Mouse (Mus musculus) limb, embryonic 12.5 days (tissue): ENCODE data around the gene Rbfox1. TPM values are rescaled to one million over a fixed set of nuclear protein-coding genes. Genes with fewer than 3 reads are reported as not detected.

ENCODE experiments used
- ATAC-seq: fragments of 200-750 bp; cut with Nextera tagmentation; 2 replicates; pipeline ENCODE4 v1.8.0; 2017; ENCODE audit warnings: low read depth, moderate TSS enrichment; ENCODE audit not compliant: insufficient number of reproducible peaks, insufficient read depth, low FRiP score, low TSS enrichment
- H3K27ac ChIP-seq: fragments of 300-500 bp; sonication (generic); 2 replicates; pipeline ENCODE4 v1.5.1; 2016; ENCODE audit warnings: mild to moderate bottlenecking, moderate library complexity
- H3K27me3 ChIP-seq: fragments of 300-500 bp; sonication (generic); 2 replicates; pipeline ENCODE4 v1.6.1; 2016; ENCODE audit warnings: mild to moderate bottlenecking, moderate library complexity
- H3K36me3 ChIP-seq: fragments of 300-500 bp; sonication (generic); 2 replicates; pipeline ENCODE4 v1.6.1; 2016; ENCODE audit warnings: mild to moderate bottlenecking, moderate library complexity
- H3K4me1 ChIP-seq: fragments of 300-500 bp; sonication (generic); replicated peaks from 2 replicates; pipeline ENCODE4 v1.6.1; 2016
- H3K4me2 ChIP-seq: fragments of 300-500 bp; sonication (generic); 2 replicates; pipeline ENCODE4 v1.6.1; 2016; ENCODE audit warnings: mild to moderate bottlenecking, moderate library complexity
- H3K4me3 ChIP-seq: fragments of 300-500 bp; sonication (generic); replicated peaks from 2 replicates; pipeline ENCODE4 v1.5.1; 2016; ENCODE audit warnings: mild to moderate bottlenecking
- H3K9ac ChIP-seq: fragments of 300-500 bp; sonication (generic); replicated peaks from 2 replicates; pipeline ENCODE4 v1.6.1; 2016; ENCODE audit warnings: mild to moderate bottlenecking, moderate library complexity
- H3K9me3 ChIP-seq: fragments of 300-500 bp; sonication (generic); 2 replicates; pipeline ENCODE4 v1.6.1; 2016; ENCODE audit warnings: mild to moderate bottlenecking, moderate library complexity
- WGBS: fragments of 180-500 bp; shearing (Covaris S2); methylation state at CpG from one replicate; pipeline ENCODE4 v1.1.7; 2016; 5-methylcytosine and 5-hydroxymethylcytosine counted together
- polyA plus RNA-seq: library from polyadenylated mRNA; unstranded; fragments of >200 nt; fragmentation: Nextera tagmentation; extraction: Ambion mirVana; gene quantifications from 2 replicates; pipeline ENCODE4 v1.2.1, GENCODE M21; 2016

Rbfox1 gene
- polyA plus RNA-seq, 1 experiment from 2014 or later = 1.9 TPM

DNA sequence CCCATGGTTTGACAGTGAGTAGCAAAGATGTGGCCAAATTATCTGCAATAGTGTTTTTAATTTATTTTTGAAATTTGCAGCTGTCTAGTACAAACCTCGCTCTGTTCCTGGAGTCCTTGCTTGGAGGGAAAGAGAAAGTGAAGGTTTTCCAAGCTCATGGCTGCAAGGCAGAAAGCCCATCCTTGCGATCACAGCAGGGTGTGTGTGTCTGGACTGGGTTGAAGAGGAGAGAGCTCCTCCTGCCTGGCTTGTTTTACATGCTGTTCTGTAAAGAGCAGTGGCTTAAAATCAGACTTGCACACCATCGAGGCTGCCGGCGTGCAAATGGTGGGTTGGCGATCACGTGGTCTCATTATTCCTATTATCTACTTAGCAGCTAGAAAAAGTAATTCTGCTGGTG, 249.9 kb downstream of the Rbfox1 start:
- Histone ChIP-seq H3K36me3 (no peaks in the 10 kb centered on the region), H3K9ac (no peak overlapping the region), H3K4me1 (peaks cover 3% of the 10 kb centered on the region; the same call in 1 of the 2 replicates), H3K27me3 (no peaks in the 10 kb centered on the region), H3K4me2 (no peak overlapping the region), H3K9me3 (no peaks in the 10 kb centered on the region), H3K4me3 (no peak overlapping the region), H3K27ac (no peak overlapping the region)
- no peak for ATAC-seq
- 86% methylated on average over 7 of the region's 7 CpGs for WGBS

DNA sequence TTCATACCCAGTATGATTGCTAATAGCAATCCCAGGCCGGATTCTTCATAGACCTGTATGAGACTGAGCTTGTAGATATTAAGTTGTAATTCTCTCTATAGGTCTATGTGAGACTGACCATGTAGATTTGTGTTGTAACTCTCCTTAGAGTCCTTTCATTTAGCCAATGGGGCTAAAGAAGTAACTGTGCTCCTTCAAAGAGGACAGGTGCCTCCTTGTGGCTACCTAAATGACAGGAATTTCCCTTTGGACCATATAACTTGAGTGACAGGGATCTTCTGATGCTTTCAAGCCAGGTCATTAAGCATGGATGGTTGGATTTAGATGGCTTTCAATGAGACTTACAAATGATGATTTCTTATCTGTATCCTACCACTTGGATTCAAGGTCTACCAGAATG, 254.3 kb downstream of the Rbfox1 start:
- WGBS = 87% methylated on average over 1 of the region's 1 CpGs
- H3K27me3 ChIP-seq = no peaks in the 10 kb centered on the region

DNA sequence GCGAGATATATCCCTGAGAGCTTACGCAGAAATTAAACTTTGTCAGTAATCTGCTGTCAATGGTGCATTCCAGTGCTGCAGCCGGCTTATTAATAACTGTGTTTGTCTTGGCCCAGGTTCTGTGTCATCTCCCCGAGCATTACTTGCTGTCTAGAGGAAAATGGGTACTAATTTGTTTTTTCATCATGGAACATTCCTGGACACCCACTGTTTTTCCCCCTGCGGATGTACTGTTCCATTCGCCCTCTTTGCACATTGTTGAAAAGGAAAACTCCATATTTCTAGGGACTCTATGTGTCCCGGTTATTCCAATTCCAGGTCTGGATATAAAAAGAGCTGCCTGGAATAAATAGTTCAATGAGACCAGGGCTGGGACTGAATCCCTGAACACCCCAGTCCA, 262.8 kb downstream of the Rbfox1 start:
- Histone ChIP-seq H3K9ac (no peak overlapping the region), H3K9me3 (no peaks in the 10 kb centered on the region), H3K36me3 (no peaks in the 10 kb centered on the region), H3K4me3 (no peak overlapping the region), H3K27me3 (no peaks in the 10 kb centered on the region), H3K4me1 (no peaks in the 10 kb centered on the region), H3K4me2 (no peak overlapping the region), H3K27ac (no peak overlapping the region)
- WGBS = 85% methylated on average over 7 of the region's 7 CpGs
- no peak for ATAC-seq

More for the DNA sequence above, 254.3 kb downstream of the Rbfox1 start:
- Histone ChIP-seq H3K9ac (no peak overlapping the region), H3K9me3 (no peaks in the 10 kb centered on the region), H3K4me1 (peaks cover 3% of the 10 kb centered on the region; the same call in 1 of the 2 replicates), H3K36me3 (no peaks in the 10 kb centered on the region), H3K27ac (no peak overlapping the region), H3K4me2 (no peak overlapping the region), H3K4me3 (no peak overlapping the region)
- no peak for ATAC-seq

DNA sequence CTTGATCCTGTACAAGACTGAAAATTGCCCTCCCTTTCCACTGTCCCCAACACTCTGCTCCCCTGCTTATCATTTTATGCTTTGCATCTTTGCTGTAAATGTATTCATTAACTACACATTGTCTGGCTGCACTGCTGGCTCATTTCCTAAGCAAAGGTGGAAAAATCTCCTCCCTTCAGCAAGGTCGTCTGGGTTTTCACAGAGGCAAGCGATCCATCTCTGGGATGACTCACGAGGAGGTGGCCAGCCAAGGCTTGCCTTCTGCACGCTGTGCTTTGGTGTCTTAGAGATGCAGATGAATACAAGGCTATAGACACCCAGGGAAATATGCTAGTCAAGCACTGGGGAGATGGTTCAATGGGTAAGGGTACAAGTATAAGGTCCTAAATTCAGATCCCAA, 264.2 kb downstream of the Rbfox1 start:
- Histone ChIP-seq H3K27ac (no peak overlapping the region), H3K4me3 (no peak overlapping the region), H3K36me3 (no peaks in the 10 kb centered on the region), H3K27me3 (no peaks in the 10 kb centered on the region), H3K4me2 (no peak overlapping the region), H3K9ac (no peak overlapping the region), H3K9me3 (no peaks in the 10 kb centered on the region), H3K4me1 (no peaks in the 10 kb centered on the region)
- ATAC-seq = no peak
- WGBS = 77% methylated on average over 4 of the region's 4 CpGs

DNA sequence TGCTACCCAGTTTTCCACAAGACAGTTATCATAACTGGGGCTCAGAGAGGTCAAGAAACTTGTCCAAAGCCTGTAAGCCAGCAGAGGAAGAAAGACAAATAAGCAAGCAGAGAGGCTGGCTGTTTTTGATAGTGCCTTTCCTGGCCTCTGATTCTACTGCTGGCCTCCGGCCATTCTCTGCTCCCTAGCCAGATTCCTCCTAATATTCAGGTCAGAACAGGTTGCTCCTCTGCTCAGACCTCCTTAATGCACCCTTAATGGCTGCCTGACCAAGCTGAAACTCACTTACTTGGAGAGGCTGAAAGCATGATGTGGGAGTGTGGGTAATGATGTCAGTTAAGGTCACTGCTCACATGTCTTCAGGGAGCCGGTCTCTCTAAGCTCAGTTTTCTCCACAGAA, 270.4 kb downstream of the Rbfox1 start:
- Histone ChIP-seq H3K27ac (no peak overlapping the region), H3K9me3 (no peaks in the 10 kb centered on the region), H3K4me2 (no peak overlapping the region), H3K36me3 (no peaks in the 10 kb centered on the region), H3K4me3 (no peak overlapping the region), H3K9ac (no peak overlapping the region), H3K4me1 (no peaks in the 10 kb centered on the region), H3K27me3 (no peaks in the 10 kb centered on the region)
- ATAC-seq = no peak
- WGBS = 77% methylated on average over 2 of the region's 2 CpGs

DNA sequence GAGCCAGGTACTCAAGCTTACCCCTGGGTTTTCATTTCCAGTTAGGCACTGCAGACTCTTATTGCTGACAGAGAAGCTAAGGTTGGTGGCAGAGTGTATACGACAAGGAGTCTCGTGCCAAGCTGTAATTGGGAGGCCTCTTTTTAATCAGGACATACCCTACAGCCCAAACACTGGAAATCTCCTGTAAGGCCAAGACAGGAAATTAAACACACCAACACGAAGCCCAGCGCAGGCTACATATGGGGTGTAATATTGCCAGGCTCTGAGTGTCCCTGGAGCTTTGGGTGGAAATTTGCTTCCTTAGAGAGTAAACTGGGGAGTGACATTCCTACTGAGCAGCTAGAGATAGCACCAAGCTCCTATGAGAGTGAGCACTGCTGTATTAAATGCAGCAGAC, 279.3 kb downstream of the Rbfox1 start:
- no peak overlapping the region for H3K9ac ChIP-seq
- no peaks in the 10 kb centered on the region for H3K9me3 ChIP-seq
- no peak for ATAC-seq
- H3K4me1 ChIP-seq = no peaks in the 10 kb centered on the region
- H3K27me3 ChIP-seq = 0 out of 2 replicates have a peak, but pooled peaks cover 2% of the 10 kb centered on the region
- no peak overlapping the region for H3K4me3 ChIP-seq
- 65% methylated on average over 4 of the region's 4 CpGs for whole genome bisulfite sequencing
- no peak overlapping the region for H3K4me2 ChIP-seq
- no peaks in the 10 kb centered on the region for H3K36me3 ChIP-seq
- H3K27ac ChIP-seq = no peak overlapping the region

DNA sequence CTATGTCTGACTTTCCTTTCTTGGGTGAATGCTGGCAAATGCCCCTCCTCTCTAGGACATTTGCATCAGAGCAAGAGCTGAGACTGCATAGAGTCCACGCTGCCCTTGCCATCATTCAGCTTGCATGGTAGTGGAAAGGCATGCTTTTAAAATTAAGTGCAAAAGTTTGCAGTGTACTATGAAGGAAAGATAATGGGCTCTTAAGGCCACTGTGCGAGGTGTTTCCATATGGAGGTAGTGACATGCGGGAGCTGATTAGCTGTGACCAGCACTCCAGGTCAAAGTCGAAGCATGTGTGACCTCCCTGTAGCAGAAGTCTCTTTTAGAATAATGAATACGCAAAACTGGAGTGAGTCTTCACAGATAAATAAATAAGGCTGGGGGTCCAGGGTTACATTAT, 284.2 kb downstream of the Rbfox1 start:
- ATAC-seq = no peak
- WGBS = 79% methylated on average over 5 of the region's 5 CpGs

DNA sequence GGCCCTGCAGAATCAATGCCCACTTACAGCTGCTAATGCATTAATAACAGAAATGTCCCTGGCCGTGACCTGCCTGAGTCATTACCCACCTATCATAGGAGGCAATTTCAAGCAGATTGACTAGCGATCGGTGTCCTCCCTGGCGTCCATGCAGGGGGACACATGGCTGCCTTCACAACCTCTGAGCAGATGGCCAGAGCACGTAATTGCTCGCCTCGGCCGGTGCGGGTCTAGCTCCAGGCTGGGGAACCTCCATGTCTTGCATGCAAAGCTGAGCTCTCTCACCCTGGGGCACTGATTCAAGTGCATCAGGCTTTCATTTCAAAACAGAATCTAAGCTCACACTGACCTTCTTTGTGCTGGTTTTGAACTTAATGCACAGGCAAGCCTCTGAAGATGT, 295.7 kb downstream of the Rbfox1 start:
- no peaks in the 10 kb centered on the region for H3K27me3 ChIP-seq
- H3K4me2 ChIP-seq = no peak overlapping the region
- WGBS = 91% methylated on average over 9 of the region's 9 CpGs
- H3K27ac ChIP-seq = no peak overlapping the region
- H3K36me3 ChIP-seq = no peaks in the 10 kb centered on the region
- no peaks in the 10 kb centered on the region for H3K4me1 ChIP-seq
- no peak overlapping the region for H3K4me3 ChIP-seq
- no peaks in the 10 kb centered on the region for H3K9me3 ChIP-seq
- H3K9ac ChIP-seq = no peak overlapping the region
- ATAC-seq = no peak

More for the DNA sequence above, 284.2 kb downstream of the Rbfox1 start:
- Histone ChIP-seq H3K4me3 (no peak overlapping the region), H3K36me3 (no peaks in the 10 kb centered on the region), H3K4me1 (no peaks in the 10 kb centered on the region), H3K4me2 (no peak overlapping the region), H3K27ac (no peak overlapping the region), H3K27me3 (no peaks in the 10 kb centered on the region), H3K9me3 (no peaks in the 10 kb centered on the region), H3K9ac (no peak overlapping the region)

DNA sequence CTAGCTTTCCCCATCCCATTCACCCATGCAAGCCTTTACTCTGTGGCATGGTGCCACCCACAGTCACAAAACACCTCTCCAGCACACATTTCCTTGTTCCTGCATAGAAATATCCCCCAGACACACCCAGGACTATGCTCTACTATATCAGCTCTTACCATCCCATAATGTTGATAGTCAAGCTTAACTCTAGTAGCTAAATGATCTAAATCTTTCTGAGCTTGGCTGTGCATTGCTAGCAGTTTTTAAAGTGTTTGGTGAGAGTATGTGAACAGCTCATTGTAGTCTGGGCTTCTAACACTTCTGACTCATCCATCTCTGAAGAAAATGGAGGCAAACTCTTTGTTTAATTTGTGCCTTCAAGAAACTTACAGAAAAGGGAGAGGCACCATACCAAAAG, 297.2 kb downstream of the Rbfox1 start:
- no peaks in the 10 kb centered on the region for H3K4me1 ChIP-seq
- ATAC-seq = no peak
- no peak overlapping the region for H3K27ac ChIP-seq
- H3K9me3 ChIP-seq = no peaks in the 10 kb centered on the region
- no peak overlapping the region for H3K4me2 ChIP-seq
- no peak overlapping the region for H3K4me3 ChIP-seq
- H3K27me3 ChIP-seq = no peaks in the 10 kb centered on the region
- H3K9ac ChIP-seq = no peak overlapping the region
- no peaks in the 10 kb centered on the region for H3K36me3 ChIP-seq

DNA sequence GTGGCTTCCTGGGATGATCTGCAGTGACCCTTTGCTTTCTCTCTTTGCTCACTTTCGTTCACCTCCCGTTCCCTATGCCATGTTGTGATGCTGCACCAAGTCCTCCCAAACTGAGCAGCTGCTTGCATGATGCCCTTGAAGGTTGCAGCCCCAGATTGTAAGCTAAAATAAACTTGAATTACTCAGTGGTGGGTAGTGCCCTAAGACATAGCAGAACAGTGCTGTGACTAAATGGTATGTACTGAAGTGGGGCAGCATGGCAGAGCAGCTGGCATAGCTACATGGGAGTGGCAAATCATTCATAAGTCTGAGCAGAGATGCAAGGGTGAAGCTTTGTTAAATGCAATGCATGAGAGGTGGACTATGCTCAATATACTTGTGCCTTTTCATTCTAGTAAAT, 307.2 kb downstream of the Rbfox1 start:
- WGBS = 78% methylated on average over 2 of the region's 2 CpGs

DNA sequence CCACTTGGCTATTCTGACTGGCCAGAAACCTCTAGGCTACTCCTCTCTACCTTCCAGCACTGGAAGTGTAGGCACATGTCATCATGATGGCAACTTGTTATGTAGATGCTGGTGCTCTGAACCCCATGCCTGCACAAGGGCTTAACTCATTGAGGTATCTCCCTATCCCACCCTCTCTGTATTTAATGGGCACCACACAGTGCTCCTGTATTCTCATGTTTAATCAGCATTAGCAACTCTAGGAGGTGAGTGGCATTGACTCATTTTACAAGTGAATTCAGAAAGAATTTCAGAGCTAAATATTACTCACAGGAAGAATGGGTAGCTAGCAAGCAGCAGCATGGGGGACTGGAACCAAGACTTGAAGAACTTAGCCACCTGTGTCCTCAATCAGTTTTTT, 321.3 kb downstream of the Rbfox1 start:
- no peak for ATAC-seq
- no peak overlapping the region for H3K9ac ChIP-seq
- no peaks in the 10 kb centered on the region for H3K9me3 ChIP-seq
- no peak overlapping the region for H3K27ac ChIP-seq
- no peak overlapping the region for H3K4me3 ChIP-seq
- no peaks in the 10 kb centered on the region for H3K4me1 ChIP-seq
- H3K36me3 ChIP-seq = no peaks in the 10 kb centered on the region
- no peaks in the 10 kb centered on the region for H3K27me3 ChIP-seq
- H3K4me2 ChIP-seq = no peak overlapping the region

More for the DNA sequence above, 307.2 kb downstream of the Rbfox1 start:
- no peak for ATAC-seq
- Histone ChIP-seq H3K36me3 (no peaks in the 10 kb centered on the region), H3K27ac (no peak overlapping the region), H3K4me2 (no peak overlapping the region), H3K4me1 (no peaks in the 10 kb centered on the region), H3K27me3 (no peaks in the 10 kb centered on the region), H3K9ac (no peak overlapping the region), H3K4me3 (no peak overlapping the region), H3K9me3 (no peaks in the 10 kb centered on the region)

DNA sequence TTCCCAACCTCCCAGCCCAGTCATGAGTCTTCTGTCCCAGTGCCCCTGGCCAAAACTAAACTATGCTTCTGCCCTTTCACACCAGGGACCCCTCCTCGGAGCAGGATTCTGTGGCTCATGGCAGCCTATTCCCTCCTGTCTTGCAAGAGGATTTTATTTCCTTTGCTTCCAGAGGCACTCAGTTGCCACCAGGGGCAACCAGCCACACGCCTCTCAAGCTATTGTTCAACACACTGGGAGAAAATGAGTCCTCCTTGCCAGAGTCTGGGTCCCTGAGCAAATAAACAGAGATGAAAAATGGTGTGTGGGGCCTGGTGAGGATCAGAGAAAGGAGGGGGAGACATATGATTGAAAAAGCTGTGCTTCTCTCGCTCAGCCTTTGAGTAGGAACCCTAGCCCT, 327.8 kb downstream of the Rbfox1 start:
- H3K4me3 ChIP-seq = no peak overlapping the region
- no peaks in the 10 kb centered on the region for H3K9me3 ChIP-seq
- H3K4me1 ChIP-seq = no peaks in the 10 kb centered on the region
- ATAC-seq = no peak
- H3K4me2 ChIP-seq = no peak overlapping the region
- H3K9ac ChIP-seq = no peak overlapping the region
- no peak overlapping the region for H3K27ac ChIP-seq
- no peaks in the 10 kb centered on the region for H3K27me3 ChIP-seq
- WGBS = 50% methylated on average over 3 of the region's 3 CpGs
- no peaks in the 10 kb centered on the region for H3K36me3 ChIP-seq
